Mouse (Mus musculus): Measurements from ENCODE around the gene Map7. TPM values are rescaled to one million over a fixed set of nuclear protein-coding genes. Genes with fewer than 3 reads are reported as not detected.

Gene Map7
- polyA plus RNA-seq, 1 experiment from 2014 or later = 11.2 TPM

DNA sequence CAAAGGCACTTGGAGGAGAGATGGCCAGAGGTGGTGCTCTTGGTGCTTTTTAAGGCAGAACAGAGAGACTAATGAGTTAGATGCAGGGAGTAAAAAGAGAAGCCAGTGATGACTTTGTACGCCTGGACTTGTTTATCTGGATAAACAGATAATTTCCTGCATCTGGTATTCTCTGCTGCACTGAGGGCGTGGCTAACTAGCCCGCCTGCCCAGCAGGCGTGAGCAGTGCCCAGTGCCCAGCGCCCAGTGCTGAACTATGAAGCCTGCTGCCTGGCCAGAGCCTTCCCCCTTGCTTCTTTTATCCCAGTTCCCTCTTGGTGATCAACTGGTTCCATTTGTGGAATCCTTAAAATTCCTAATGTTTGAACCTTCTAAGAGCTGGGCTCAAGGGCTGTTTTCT, 81.8 kb downstream of the Map7 start:
- ATAC-seq = no peak
- no peaks in the 10 kb centered on the region for H3K9me3 ChIP-seq (ENCODE audit: control insufficient read depth, low read length)

GRCm38 (mm10) chr10:20233451-20233850, 85.2 kb downstream of the Map7 start:
- no peak for ATAC-seq
- Histone ChIP-seq H3K27ac (ENCODE audit: low read depth, low read length) (no peak overlapping the region), H3K4me1 (ENCODE audit: control insufficient read depth, insufficient read depth, low read depth, low read length) (no peaks in the 10 kb centered on the region), H3K27me3 (replicated peaks; ENCODE audit: control insufficient read depth, insufficient read depth, low read length) (no peaks in the 10 kb centered on the region), H3K4me2 (ENCODE audit: low read length) (no peak overlapping the region), H3K9me3 (ENCODE audit: control insufficient read depth, low read length) (no peaks in the 10 kb centered on the region), H3K4me3 (ENCODE audit: low read length) (no peak overlapping the region), H3K36me3 (ENCODE audit: control insufficient read depth, insufficient read depth, low read length) (no peaks in the 10 kb centered on the region), H3K9ac (ENCODE audit: low read depth, low read length) (no peak overlapping the region)
- WGBS = 89% methylated on average over 10 of the region's 10 CpGs

More for the DNA sequence above, 81.8 kb downstream of the Map7 start:
- Histone ChIP-seq H3K4me1 (ENCODE audit: control insufficient read depth, insufficient read depth, low read depth, low read length) (no peaks in the 10 kb centered on the region), H3K4me3 (ENCODE audit: low read length) (no peak overlapping the region), H3K4me2 (ENCODE audit: low read length) (no peak overlapping the region), H3K36me3 (ENCODE audit: control insufficient read depth, insufficient read depth, low read length) (no peaks in the 10 kb centered on the region), H3K27ac (ENCODE audit: low read depth, low read length) (no peak overlapping the region), H3K9ac (ENCODE audit: low read depth, low read length) (no peak overlapping the region), H3K27me3 (replicated peaks; ENCODE audit: control insufficient read depth, insufficient read depth, low read length) (no peaks in the 10 kb centered on the region)
- WGBS = 84% methylated on average over 5 of the region's 5 CpGs

DNA sequence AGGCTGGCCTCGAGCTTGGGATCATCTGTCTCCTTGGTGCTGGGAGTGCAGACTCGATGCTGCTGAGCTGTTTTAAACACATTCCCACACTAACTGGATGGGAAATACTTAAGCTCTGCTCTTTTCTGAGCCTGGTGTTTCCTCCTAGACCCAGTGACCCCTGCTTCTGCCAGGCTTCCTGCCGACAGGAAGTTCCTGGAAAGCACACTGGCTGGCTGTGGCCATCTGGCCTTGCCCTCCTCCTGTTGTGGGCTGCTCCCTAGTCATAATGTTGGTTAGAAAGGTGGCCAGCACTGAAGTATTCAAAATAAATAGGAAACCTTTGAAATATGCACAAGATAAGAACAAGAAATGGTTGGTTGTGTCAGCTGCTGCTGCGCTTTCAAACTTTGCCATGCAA, 86.2 kb downstream of the Map7 start:
- H3K4me3 ChIP-seq (ENCODE audit: low read length) = no peak overlapping the region
- no peak for ATAC-seq
- H3K4me2 ChIP-seq (ENCODE audit: low read length) = no peak overlapping the region
- 69% methylated on average over 4 of the region's 4 CpGs for WGBS
- H3K27me3 ChIP-seq (replicated peaks; ENCODE audit: control insufficient read depth, insufficient read depth, low read length) = no peaks in the 10 kb centered on the region
- no peaks in the 10 kb centered on the region for H3K9me3 ChIP-seq (ENCODE audit: control insufficient read depth, low read length)
- no peak overlapping the region for H3K9ac ChIP-seq (ENCODE audit: low read depth, low read length)
- H3K36me3 ChIP-seq (ENCODE audit: control insufficient read depth, insufficient read depth, low read length) = no peaks in the 10 kb centered on the region
- no peaks in the 10 kb centered on the region for H3K4me1 ChIP-seq (ENCODE audit: control insufficient read depth, insufficient read depth, low read depth, low read length)
- no peak overlapping the region for H3K27ac ChIP-seq (ENCODE audit: low read depth, low read length)

DNA sequence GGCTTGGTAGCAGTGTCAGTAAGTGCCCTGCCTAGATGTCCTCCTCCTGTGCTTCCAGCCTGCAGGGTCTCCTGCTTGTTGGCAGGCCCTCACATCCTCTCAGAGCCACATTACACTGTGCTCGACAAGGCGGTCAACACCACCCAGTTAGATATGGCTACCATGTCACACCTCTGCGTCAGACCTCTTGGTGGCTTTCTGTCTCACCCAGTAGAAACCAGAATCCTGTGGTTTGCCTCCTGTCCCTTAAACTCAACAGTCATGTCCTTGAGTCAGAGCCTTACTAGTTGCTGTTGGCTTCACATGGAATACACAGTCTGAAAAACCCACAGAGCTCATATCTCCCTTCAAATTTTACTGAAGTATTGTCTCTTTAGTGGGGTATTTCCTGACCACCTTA, 87.4 kb downstream of the Map7 start:
- H3K4me2 ChIP-seq (ENCODE audit: low read length) = no peak overlapping the region
- WGBS = 92% methylated on average over 3 of the region's 3 CpGs
- no peak for ATAC-seq
- H3K27me3 ChIP-seq (replicated peaks; ENCODE audit: control insufficient read depth, insufficient read depth, low read length) = no peaks in the 10 kb centered on the region
- no peaks in the 10 kb centered on the region for H3K4me1 ChIP-seq (ENCODE audit: control insufficient read depth, insufficient read depth, low read depth, low read length)
- H3K9me3 ChIP-seq (ENCODE audit: control insufficient read depth, low read length) = no peaks in the 10 kb centered on the region
- H3K4me3 ChIP-seq (ENCODE audit: low read length) = no peak overlapping the region
- H3K27ac ChIP-seq (ENCODE audit: low read depth, low read length) = no peak overlapping the region
- H3K9ac ChIP-seq (ENCODE audit: low read depth, low read length) = no peak overlapping the region
- no peaks in the 10 kb centered on the region for H3K36me3 ChIP-seq (ENCODE audit: control insufficient read depth, insufficient read depth, low read length)

DNA sequence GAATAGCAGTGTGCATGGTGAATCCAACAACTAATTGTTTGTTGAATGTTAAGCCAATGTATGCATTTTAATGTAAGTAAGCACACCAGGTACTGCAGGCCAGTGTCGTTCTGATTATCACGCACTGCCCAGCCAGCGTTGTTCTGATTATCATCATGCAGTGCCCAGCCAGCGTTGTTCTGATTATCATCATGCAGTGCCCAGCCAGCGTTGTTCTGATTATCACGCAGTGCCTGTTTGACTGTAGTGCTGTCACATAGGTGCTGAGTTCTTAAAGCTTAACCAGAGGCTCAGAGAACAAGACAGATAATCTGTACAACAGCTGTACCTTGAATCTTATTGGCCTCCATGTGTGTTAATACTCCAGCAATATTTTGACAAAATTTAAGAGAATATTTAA, 88.0 kb downstream of the Map7 start:
- Histone ChIP-seq H3K9ac (ENCODE audit: low read depth, low read length) (no peak overlapping the region), H3K4me3 (ENCODE audit: low read length) (no peak overlapping the region), H3K27me3 (replicated peaks; ENCODE audit: control insufficient read depth, insufficient read depth, low read length) (no peaks in the 10 kb centered on the region), H3K27ac (ENCODE audit: low read depth, low read length) (no peak overlapping the region), H3K4me2 (ENCODE audit: low read length) (no peak overlapping the region), H3K36me3 (ENCODE audit: control insufficient read depth, insufficient read depth, low read length) (no peaks in the 10 kb centered on the region), H3K4me1 (ENCODE audit: control insufficient read depth, insufficient read depth, low read depth, low read length) (no peaks in the 10 kb centered on the region), H3K9me3 (ENCODE audit: control insufficient read depth, low read length) (no peaks in the 10 kb centered on the region)
- ATAC-seq = no peak
- 88% methylated on average over 6 of the region's 6 CpGs for WGBS

GRCm38 (mm10) chr10:20238281-20238680, 90.0 kb downstream of the Map7 start:
- no peak for ATAC-seq
- no peaks in the 10 kb centered on the region for H3K27me3 ChIP-seq (replicated peaks; ENCODE audit: control insufficient read depth, insufficient read depth, low read length)
- H3K9me3 ChIP-seq (ENCODE audit: control insufficient read depth, low read length) = no peaks in the 10 kb centered on the region
- no peaks in the 10 kb centered on the region for H3K4me1 ChIP-seq (ENCODE audit: control insufficient read depth, insufficient read depth, low read depth, low read length)
- no peak overlapping the region for H3K9ac ChIP-seq (ENCODE audit: low read depth, low read length)
- H3K4me2 ChIP-seq (ENCODE audit: low read length) = no peak overlapping the region
- no peak overlapping the region for H3K4me3 ChIP-seq (ENCODE audit: low read length)
- no peaks in the 10 kb centered on the region for H3K36me3 ChIP-seq (ENCODE audit: control insufficient read depth, insufficient read depth, low read length)
- WGBS = 83% methylated on average over 5 of the region's 5 CpGs
- no peak overlapping the region for H3K27ac ChIP-seq (ENCODE audit: low read depth, low read length)

- Histone ChIP-seq H3K27ac (ENCODE audit: low read depth, low read length) (no peak overlapping the region), H3K4me2 (ENCODE audit: low read length) (no peak overlapping the region), H3K4me3 (ENCODE audit: low read length) (no peak overlapping the region), H3K4me1 (ENCODE audit: control insufficient read depth, insufficient read depth, low read depth, low read length) (no peaks in the 10 kb centered on the region), H3K36me3 (ENCODE audit: control insufficient read depth, insufficient read depth, low read length) (no peaks in the 10 kb centered on the region), H3K27me3 (replicated peaks; ENCODE audit: control insufficient read depth, insufficient read depth, low read length) (no peaks in the 10 kb centered on the region), H3K9ac (ENCODE audit: low read depth, low read length) (no peak overlapping the region), H3K9me3 (ENCODE audit: control insufficient read depth, low read length) (no peaks in the 10 kb centered on the region)
- WGBS = 84% methylated on average over 6 of the region's 6 CpGs
- ATAC-seq = no peak
Observed at GRCm38 (mm10) chr10:20240858-20241257, 92.6 kb downstream of the Map7 start.

DNA sequence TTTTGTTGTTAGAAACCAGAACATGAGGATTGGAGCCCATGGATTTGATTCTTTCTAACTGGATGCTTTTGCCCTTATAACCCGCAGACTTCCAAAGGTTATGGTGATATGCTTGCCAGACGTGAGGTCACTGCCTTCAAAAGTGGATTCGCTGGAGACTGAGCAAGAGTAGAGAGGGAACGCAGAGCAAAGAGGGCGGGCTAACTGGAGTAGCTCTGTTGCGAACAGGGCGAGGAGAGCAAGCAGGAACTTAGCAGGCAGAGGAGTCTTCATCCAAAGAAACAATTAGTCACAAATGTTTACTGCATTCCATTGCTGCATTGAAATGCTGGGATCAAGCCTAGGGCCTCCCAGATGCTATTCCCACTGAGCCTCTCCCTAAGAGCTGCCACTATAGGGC, 95.0 kb downstream of the Map7 start:
- no peaks in the 10 kb centered on the region for H3K9me3 ChIP-seq (ENCODE audit: control insufficient read depth, low read length)
- WGBS = 82% methylated on average over 7 of the region's 7 CpGs
- no peak overlapping the region for H3K27ac ChIP-seq (ENCODE audit: low read depth, low read length)
- no peak overlapping the region for H3K4me3 ChIP-seq (ENCODE audit: low read length)
- H3K9ac ChIP-seq (ENCODE audit: low read depth, low read length) = no peak overlapping the region
- no peak for ATAC-seq
- H3K4me2 ChIP-seq (ENCODE audit: low read length) = no peak overlapping the region
- no peaks in the 10 kb centered on the region for H3K36me3 ChIP-seq (ENCODE audit: control insufficient read depth, insufficient read depth, low read length)
- no peaks in the 10 kb centered on the region for H3K27me3 ChIP-seq (replicated peaks; ENCODE audit: control insufficient read depth, insufficient read depth, low read length)
- no peaks in the 10 kb centered on the region for H3K4me1 ChIP-seq (ENCODE audit: control insufficient read depth, insufficient read depth, low read depth, low read length)

DNA sequence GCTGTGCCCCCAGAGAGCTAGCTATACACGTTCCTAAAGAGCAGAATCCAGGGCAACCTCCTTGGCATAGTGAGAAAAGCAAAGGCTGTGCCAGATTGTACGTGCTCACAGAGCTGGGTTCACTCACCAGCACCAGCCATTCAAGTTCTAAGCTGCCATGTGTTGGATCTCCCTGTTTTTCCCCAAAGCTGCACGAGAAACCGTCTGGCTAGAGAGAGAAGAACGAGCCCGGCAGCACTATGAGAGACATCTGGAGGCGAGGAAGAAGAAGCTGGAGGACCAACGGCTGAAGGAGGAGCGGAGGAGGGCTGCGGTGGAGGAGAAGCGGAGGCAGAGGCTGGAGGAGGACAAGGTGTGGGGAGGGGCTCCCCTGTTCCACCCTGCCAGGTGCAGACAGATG, 96.8 kb downstream of the Map7 start:
- Histone ChIP-seq H3K4me1 (ENCODE audit: control insufficient read depth, insufficient read depth, low read depth, low read length) (no peaks in the 10 kb centered on the region), H3K9ac (ENCODE audit: low read depth, low read length) (no peak overlapping the region), H3K9me3 (ENCODE audit: control insufficient read depth, low read length) (no peaks in the 10 kb centered on the region), H3K27me3 (replicated peaks; ENCODE audit: control insufficient read depth, insufficient read depth, low read length) (no peaks in the 10 kb centered on the region), H3K4me3 (ENCODE audit: low read length) (no peak overlapping the region), H3K36me3 (ENCODE audit: control insufficient read depth, insufficient read depth, low read length) (no peaks in the 10 kb centered on the region), H3K27ac (ENCODE audit: low read depth, low read length) (no peak overlapping the region), H3K4me2 (ENCODE audit: low read length) (no peak overlapping the region)
- WGBS = 90% methylated on average over 11 of the region's 11 CpGs
- ATAC-seq = no peak

GRCm38 (mm10) chr10:20249091-20249490, 100.8 kb downstream of the Map7 start:
- Histone ChIP-seq H3K36me3 (ENCODE audit: control insufficient read depth, insufficient read depth, low read length) (no peaks in the 10 kb centered on the region), H3K27me3 (replicated peaks; ENCODE audit: control insufficient read depth, insufficient read depth, low read length) (no peaks in the 10 kb centered on the region), H3K4me2 (ENCODE audit: low read length) (no peak overlapping the region), H3K9me3 (ENCODE audit: control insufficient read depth, low read length) (no peaks in the 10 kb centered on the region), H3K4me1 (ENCODE audit: control insufficient read depth, insufficient read depth, low read depth, low read length) (no peaks in the 10 kb centered on the region), H3K27ac (ENCODE audit: low read depth, low read length) (no peak overlapping the region), H3K9ac (ENCODE audit: low read depth, low read length) (no peak overlapping the region), H3K4me3 (ENCODE audit: low read length) (no peak overlapping the region)
- 95% methylated on average over 10 of the region's 10 CpGs for whole genome bisulfite sequencing
- ATAC-seq = no peak

Data from hindbrain, embryonic 16.5 days (tissue).